Mouse (Mus musculus) T-helper 17 cell (primary cell): ENCODE measurements around the gene Prmt1.

Experiments
- in situ Hi-C, 2 experiments: fragments of 300-600 bp; cut with MboI, MseI; formaldehyde crosslinking; loops; 1 replicate in 1 of 2; 2 replicates in 1 of 2; pipeline ENCODE4 v1.15.1; 2025; ENCODE audit warnings: high pct_unique_total_duplicates in 2 of 2

The Prmt1 gene

DNA sequence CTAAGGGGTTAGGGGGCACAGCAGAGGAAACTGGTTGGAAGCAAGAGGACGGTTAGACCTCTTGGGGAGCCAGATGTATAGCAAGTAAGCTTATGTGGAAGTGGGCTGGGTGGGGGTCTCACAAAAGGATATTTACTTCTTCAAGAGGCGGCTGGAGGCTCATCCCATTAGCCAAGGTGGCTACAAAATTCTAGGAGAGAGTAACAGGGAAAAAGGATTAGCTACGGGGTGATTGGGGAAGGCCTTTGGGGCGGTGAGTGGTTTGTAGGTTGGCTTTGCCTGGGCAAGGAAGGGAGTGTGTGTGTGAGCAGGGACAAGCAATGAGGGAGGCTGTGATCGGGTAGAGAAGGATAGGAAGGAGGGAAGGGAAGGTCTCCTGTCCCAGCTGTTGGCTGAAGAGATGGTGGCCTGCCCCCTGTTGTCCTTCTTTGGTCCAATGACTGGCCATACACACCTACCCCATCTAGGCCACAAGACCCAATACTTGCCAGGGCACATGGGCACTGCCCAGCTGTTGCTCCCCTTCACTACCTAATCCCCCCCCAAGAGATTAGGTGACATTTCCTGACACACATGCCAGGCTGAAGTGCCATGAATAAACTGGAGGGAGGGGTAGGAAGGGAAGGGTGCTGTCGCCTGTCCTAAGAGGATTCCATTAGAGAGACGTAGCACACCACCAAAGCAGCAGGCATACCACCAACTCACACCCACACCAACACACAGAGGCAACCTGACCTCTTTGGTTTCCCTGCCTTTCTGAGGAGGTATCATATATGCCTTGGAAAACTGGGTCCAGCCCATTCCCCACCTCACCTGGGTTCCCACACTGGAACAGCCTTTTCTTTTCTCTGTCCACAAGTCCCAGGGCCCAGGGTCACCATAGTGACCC lies 2.2 kb downstream of the Prmt1 start:
- in situ Hi-C loops = no loop called here

DNA sequence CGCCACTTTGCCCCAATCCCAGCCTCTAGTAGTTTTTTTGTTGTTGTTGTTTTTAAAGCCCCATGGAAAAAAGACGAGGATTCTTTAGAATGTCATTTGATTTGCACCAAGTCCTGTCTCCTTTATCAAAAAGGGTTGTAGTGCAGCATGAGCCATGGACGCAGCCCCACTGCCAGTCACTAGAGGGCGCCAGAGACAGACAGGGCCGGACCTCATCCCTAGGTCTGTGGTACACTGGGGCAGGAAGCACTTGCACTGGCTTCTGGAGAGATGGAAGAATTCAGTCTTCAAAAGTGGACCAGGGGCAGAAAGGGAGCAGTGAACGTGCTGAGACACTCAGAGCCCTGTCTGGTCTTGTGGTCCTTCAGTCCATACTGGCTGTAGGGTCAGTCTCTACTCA lies 3.3 kb downstream of the Prmt1 start:
- in situ Hi-C loops = no loop called here

DNA sequence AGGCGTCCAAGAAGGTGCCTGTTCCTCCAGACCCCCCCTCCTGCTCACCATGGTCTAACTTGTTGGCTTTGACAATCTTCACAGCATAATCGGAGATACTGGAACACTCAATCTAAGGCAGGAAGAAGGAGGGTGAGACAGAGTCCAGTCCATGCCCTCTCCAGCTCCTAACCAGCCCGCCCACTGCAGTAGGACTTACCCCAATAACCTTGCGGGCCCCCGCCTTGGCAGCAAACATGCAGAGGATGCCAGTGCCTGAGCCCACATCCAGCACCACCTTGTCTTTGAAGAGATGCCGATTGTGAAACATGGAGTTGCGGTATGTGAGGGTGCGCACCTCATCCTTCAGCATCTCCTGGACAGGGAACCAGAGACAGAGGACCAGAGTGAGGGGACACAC lies 4.8 kb downstream of the Prmt1 start:
- in situ Hi-C loops = no loop called here

DNA sequence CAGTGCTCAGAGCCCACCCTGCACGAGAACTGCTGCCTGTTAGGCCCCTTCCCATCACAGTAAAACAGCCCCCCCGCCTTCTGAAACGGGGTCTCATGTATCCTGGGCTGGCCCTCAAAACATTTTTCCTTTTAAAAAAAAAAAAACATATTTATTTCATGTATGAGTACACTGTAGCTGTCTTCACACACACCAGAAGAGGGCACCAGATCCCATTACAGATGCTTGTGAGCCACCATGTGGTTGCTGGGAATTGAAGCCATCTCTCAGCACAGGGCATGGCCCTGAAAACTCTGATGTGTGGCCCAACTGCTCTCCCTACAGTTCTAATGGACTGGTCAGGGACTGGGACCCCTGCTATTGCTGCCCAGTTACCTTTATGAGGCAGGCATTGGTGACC lies 8.1 kb downstream of the Prmt1 start:
- in situ Hi-C loops = no loop called here

DNA sequence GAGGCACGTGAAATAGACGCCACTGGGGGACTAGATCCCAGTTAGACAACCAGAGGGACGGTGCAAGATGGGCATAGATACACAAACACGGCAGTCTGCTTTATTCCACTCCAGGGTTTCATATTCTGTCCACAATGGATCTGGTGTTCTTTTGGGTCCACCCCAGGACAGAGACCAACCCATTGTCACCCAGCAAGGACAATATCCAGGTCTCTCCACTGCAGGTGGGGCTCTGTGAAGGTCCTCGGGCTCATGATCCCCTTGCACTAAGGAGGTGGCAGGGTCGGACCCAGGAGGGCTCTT lies 11.3 kb downstream of the Prmt1 start:
- in situ Hi-C loops = no loop called here

DNA sequence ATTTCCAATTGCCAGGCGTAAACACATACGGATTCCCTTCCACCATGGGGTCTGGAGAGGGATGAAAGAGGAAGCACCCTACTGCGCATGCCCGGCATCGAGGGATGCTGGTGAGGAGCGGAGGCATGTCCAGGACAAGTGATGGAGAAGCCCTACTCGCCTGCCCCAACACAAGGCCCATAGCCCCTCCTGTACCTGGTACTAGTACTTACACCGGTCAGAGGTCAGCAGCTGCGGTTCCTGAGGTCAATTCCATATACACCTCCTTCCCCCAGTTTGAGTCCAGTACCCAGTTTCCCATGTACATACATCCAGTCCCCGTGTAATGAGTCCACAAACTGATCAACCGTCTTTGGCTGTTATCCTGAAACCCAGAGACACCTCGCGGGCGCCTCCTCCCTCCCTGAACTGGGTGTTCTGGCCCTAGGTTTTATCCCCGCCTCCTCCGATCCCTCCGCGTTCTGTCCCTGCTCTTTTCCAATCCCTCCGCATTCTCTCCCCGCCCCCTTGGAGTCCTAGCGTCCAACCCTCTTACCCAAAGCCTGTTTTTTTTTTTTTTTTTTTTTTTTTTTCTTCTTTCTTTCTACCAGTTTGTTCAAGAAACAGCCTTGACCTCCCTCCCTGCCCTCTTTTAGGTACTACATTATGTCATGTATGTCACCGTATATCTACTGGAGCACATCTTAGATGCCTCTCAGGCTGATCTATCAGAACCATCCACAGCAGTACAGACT lies 11.8 kb downstream of the Prmt1 start, which contains the start of gene Cpt1c:
Cpt1c (minus strand) TSS at position 469 of the 734 bp plus-strand sequence.
- in situ Hi-C loops = no loop called here

DNA sequence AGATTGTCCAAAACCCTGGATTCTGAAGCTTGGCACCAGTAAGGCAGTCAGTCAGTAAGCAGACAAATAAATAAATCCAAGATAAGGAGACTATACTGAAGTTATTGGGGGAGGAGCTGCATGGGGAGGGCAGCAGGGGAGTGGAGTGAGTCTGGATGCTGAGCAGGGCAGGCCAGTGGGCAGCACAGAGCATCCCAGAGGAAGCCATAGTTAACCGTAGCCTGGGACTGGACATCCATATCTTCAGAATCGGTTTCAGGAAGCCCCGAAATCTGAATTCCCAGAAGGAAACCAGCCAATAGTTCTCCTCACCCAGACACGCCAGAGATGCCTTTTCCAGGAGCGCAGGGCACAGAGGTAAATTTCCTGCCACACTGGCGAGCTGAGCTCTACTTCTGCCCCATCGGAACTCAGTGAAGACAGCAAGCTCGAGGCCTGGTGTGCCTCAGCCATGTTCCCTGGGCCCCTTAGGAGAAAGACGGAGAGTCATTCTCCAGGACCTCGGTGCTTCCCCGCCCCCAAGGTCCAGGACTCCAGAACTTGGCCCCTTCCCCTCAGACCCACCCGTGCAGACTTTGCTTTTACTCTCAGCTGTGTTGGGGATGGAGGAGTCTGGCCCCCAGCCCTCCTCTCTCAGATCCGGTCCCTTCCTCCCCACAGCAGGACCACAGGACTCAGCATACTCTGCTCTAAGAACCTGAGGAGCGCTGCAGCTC lies 12.8 kb downstream of the Prmt1 start:
- in situ Hi-C loops = no loop called here

DNA sequence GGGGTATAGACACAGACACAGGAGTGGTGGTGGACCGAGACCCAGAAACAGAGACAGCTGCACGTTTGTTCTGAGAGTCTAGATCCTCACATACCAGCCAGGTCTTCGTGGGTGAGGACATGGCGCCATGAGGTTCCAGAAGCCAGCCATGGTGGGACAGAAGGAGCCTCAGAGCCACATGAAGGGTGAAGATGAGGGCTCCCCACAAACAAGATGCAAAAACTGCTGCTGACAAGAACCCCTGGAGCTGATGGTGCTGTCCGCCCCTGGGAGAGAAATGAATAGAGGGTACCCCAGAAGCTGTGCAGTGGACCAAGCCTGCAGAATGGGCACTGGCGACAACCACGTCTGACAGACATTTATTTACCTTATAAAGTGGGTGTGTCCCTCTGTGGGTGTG lies 15.2 kb downstream of the Prmt1 start:
- in situ Hi-C loops = no loop called here

DNA sequence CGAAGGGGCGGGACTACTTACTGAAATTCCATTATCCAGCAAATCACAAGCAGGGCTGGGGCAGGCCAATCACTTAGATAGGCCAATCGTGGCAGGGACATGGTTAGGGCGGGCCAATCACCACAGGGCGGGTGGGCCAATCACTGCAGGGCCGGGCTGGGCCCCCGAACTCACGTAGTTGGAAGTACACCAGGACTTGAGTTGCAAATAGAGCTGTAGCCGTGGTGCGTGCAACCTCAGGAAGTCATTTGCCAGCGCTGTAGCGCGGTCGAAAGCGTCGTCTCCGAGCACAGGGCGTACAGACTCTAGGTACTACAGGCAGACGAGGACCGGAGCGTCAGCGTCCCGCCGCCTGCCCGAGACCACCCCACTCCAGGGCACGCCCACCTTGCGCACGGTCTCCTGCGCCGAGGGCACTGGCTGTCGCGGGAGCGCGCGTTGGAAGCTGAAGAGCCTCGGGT lies 16.1 kb downstream of the Prmt1 start:
- in situ Hi-C loops = no loop called here

DNA sequence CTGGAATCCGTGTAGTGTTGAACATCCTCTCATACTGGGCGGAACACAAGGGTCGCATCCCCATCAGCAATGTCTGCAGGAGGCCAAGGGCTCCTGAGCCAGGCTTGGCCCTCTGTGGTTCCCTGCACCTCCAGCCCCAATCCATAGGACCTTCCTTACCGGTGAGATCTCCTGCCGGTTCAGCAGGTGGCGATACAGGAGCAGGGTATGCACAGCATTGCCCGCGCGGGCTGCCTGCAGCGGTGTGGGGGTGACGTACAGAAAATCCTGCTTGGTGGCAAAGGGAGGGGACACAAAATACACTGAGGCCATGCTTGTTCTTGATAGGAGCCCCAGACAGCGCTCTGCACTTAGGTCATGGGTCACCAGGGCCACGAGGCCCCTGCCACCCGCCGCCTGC lies 19.7 kb downstream of the Prmt1 start:
- in situ Hi-C loops = no loop called here

DNA sequence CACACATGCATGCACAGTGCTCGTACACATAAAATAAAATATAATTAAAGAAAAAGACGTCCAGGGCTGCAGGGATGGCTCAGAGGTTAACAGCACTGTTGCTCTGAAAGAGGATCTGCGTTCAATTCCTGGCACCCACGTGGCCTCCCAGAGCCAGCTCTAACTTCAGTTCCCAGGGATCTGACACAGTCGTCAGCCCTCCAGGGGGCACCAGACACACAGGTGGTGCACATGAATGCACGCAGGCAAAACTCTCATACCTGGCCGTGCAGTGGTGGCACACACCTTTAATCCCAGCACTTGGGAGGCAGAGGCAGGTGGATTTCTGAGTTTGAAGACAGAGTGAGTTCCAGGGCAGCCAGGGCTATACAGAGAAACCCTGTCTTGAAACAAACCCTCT lies 20.4 kb downstream of the Prmt1 start:
- in situ Hi-C loops = no loop called here

DNA sequence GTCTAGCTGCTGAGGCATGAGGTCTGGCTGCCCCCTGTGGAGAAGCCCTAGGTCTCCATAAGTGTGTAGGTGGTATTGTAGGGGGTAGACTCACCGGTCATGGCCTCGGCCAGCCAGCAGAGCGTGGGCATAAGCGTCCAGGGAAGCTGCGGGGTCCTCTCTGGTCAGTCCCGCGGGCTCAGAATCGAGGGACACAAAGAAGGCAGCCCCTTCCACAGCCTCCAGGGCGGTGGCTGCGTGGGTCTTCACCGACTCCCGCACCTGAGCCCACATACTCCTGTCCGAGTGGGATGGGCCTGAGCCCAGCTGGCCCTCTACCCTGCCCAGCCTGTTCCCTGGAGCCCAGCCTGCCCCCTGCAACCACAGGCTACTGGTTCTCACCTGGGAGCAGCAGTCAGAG lies 21.4 kb downstream of the Prmt1 start:
- in situ Hi-C loops = loop anchor here in 1 of 2 experiments (5.0 kb wide), 1 partner anchor 53 kb away; no protein-coding TSS in a partner anchor

DNA sequence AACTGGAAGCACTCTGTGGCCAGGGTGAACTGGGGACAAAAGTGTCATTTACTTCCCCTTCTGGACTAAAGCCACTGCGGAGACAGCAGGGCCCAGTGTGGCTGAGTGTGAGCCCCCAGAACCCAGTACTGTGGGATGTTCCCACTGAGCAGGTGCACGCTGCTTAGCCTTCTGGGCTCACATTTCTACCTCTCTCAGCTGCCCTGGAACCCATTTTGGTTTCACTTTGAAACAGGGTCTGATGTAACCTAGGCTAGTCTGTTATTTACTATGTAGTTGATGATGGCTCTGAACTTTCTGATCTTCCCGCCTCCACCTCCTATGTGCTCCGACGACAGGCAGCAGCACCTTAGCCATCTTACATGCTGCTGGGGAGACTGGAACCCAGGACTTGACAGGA lies 23.5 kb downstream of the Prmt1 start:
- in situ Hi-C loops = loop anchor here in 1 of 2 experiments (5.0 kb wide), 1 partner anchor 51 kb away; no protein-coding TSS in a partner anchor

DNA sequence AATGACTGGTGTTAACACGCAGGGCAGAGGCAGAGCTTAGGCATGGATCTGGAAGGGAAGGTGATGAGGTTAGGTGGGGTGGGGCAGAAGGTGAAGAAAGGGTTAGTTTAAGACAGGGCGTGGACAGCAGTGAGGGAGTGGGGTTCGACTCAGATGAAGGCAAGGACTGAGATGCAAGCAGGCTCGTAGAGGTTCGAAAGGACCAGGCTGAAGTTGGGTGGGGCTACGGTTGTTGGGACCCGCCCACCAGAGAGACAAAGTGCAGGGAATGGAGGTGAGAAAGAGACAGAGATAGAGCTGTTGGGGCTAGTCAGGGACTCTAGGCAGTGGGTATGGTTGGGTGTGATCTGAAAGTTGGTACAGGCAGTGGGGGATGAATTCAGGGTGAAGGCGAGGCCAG lies 24.0 kb downstream of the Prmt1 start:
- in situ Hi-C loops = loop anchor here in 1 of 2 experiments (5.0 kb wide), 1 partner anchor 50 kb away; no protein-coding TSS in a partner anchor

DNA sequence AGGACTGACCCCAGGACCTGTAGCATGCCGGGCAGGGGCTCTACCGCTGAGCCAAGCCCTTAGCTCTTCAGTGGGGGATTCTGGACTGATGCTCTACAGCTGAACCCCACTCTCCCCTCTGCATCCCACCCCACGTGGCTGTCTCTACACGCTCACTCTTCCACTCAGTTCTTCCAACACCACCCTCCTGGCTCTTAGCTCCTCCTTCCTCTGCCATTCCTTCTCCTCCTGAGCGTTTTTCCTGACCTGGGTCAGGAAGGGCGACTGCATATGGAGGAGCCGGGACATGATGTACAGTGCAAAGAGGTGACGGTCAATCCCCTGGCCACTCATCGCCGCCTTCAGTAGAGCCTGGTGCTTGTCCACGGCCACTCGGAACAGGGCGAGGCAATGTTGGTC lies 25.9 kb downstream of the Prmt1 start:
- in situ Hi-C loops = loop anchor here in 1 of 2 experiments (5.0 kb wide), 1 partner anchor 48 kb away; no protein-coding TSS in a partner anchor

DNA sequence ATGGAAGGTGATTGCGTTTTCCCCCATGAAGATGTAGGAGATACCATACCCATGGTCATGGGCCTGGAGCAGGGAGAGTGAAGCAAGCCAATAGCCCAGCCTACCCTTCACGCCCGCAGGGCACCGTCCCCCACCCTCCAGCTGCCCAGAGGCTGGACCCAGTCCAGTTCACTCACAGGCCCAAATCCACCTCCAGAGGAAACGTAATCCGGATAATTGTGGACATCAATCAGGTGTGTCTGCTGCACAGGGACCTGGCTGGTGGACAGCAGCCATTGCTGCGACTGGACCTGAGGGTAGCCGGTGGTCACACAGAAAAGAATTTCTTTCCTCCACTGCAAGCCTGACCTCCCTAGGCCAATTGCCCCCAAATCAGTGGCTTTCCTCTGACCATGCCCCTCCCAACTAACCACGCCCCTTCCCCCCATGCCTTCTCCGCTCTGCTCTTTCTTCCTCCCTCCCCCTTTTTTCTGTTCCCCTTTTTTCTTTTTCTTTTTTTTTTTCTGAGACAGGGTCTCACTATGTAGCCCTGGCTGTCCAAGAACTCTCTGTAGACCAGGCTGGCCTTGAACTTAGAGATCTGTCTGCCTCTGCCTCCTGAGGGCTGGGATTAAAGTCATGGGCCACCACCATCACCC lies 26.4 kb downstream of the Prmt1 start:
- in situ Hi-C loops = loop anchor here (5.0 kb wide), 2 partner anchors 48 to 238 kb away; no protein-coding TSS in a partner anchor

DNA sequence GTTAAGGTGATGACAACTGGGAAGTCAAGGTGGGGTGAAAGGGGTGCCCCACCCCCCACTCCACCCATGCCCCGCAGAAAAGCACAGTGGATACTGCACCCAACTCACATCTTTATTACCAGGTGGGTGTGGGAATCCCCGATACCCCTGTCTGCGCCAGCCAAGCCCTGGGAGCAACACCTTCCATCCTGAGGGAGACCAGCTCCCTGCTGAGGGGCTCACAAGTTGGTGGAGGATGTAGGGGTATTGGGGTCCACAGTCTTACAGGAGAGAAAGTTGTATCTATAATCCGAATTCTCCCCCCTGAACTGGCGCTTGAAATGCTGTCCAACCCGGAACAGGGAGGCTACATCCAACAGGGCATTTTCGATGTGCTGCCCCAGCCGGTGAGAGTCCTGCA lies 27.1 kb downstream of the Prmt1 start:
- in situ Hi-C loops = loop anchor here in 1 of 2 experiments (5.0 kb wide), 1 partner anchor 237 kb away; no protein-coding TSS in a partner anchor

DNA sequence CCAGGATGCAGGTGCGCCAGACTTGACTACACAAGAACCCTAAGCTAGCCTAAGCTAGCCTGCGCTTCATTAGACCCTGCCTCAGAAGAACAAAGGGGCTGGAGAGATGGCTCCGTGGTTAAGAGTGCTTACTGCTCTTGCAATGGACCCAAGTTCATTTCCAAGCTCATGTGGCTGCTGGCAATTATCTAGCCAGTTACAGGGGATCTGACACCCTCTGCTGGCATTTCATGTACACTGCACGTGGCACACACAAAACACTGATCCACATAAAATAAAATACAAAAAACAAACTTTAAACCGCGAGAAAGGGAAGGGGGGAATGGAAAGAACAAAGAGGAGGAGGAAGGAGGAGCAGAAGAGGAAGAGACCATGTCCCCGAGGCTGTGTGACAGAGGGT lies 28.2 kb downstream of the Prmt1 start:
- in situ Hi-C loops = loop anchor here in 1 of 2 experiments (5.0 kb wide), 1 partner anchor 236 kb away; no protein-coding TSS in a partner anchor

DNA sequence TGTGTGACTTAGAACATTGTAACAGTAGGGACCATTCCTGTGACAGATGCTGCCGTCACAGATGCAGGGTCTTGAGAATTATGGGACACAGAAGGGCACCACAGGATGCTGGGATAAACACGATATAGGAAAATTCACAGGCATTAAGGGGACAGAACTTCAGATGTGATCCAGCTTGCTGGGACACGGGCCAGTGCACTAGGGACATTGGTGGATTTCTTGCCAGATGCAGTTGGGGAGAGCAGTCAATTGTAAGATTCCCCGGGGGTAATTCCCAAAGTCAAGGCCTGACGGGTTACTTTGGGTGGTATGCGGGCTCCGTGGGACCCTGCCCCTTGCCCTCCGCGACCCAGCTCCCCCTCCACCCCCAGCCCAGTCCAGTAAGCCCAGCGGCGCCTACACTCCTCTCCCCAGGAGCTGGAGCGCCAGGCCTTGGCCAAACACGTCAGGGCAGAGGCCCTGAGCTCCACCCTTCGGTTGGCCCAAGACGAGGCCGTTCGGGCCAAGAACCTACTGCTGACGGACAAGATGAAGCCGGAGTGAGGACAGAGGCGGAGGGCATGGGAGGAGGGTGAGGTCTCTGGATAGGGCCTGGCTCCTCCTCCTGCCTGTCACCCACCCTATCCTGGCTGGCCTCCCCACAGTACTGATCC lies 29.1 kb downstream of the Prmt1 start:
- in situ Hi-C loops = loop anchor here in 1 of 2 experiments (5.0 kb wide), 1 partner anchor 235 kb away; no protein-coding TSS in a partner anchor

DNA sequence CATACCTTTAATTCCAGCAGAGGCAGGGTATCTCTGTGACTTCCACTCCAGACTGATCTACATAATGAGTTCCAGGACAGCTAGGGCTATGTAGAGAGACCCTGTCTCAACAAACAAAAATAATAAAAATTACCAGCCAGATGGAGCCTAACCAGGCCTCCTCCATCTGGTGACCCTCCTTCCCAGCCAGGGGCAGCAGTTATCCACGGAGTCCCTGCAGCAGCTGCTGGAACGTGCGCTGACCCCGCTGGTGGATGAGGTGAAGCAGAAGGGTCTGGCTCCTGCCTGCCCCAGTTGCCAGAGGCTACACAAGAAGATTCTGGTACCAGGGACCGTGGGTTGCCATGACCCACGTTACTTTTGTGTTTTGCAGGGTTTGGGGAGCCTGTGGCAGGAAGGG lies 30.1 kb downstream of the Prmt1 start:
- in situ Hi-C loops = loop anchor here in 1 of 2 experiments (5.0 kb wide), 1 partner anchor 234 kb away; no protein-coding TSS in a partner anchor
